In the genomic region with DNA sequence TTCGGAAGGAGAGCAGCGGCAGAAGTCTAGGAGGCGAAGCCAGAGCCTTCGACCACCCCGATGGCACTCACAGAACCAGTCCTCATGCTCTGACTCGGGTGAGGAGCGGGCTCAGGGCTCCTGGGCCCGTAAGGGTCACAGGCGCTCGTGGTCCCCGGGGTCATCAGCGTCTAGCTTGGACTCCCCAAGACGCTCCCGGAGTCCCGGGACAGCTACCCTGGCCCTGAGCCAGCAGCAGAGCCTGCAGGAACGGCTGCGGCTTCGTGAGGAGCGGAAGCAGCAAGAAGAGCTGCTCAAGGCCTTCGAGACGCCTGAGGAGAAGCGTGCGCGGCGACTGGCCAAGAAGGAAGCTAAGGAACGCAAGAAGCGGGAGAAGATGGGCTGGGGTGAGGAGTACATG, we compare ENCODE assay signal across 10 mouse cellular contexts. TPM values are rescaled to one million over a fixed set of nuclear protein-coding genes. Genes with fewer than 3 reads are reported as not detected.
A peak's percentile ranks its signal among the peaks of the same experiment; 100 is the strongest.
DNase-seq lines count a peak whose midpoint lies in the region; ATAC-seq and TF ChIP-seq lines count a peak whose summit lies in the region.
"Had no signal": no experiment of that assay in that cellular context is flagged by ENCODE, and none has a peak within 500 bp of the region (broad histone marks: within the 10 kb centered on the region; RNA-seq: fewer than 3 reads in every experiment).

No protein-coding gene starts in this region.

- TF ChIP-seq CTCF in C2C12 (IDR thresholded peaks at IDR 0.05; ENCODE audit: control insufficient read depth, insufficient read depth, insufficient read length): no peak

- H3K9ac ChIP-seq in hindbrain, embryonic 11.5 days (ENCODE audit: low read depth, low read length): no peak overlapping the region
- no peak overlapping the region for H3K9ac ChIP-seq in hindbrain, embryonic 16.5 days (ENCODE audit: low read depth, low read length)
- peak overlapping the region; percentile 6; the same call in 1 of the 2 replicates for H3K9ac ChIP-seq in intestine, embryonic 15.5 days

- peaks cover 20% of the 10 kb centered on the region for H3K79me3 ChIP-seq in C2C12 (ENCODE audit: low read depth)

- H3K27ac ChIP-seq in hindbrain, embryonic 11.5 days (ENCODE audit: low read depth, low read length): no peak overlapping the region
- no peak overlapping the region for H3K27ac ChIP-seq in hindbrain, embryonic 16.5 days (ENCODE audit: low read depth, low read length)
- H3K27ac ChIP-seq in intestine, embryonic 15.5 days: no peak overlapping the region

- peak; percentile 57 to 60 for DNase-seq in adrenal gland, adult (ENCODE audit: inconsistent age in 2 of 2, low spot score in 1 of 2)
- no peak for DNase-seq in adrenal gland, postnatal 25 days
- DNase-seq in hindbrain, embryonic 11.5 days (ENCODE audit: low spot score): no peak
- DNase-seq in layer of hippocampus, postnatal 14 days (ENCODE audit: low spot score in 2 of 2): no peak
- no peak for DNase-seq in left cerebral cortex, adult 11 months (ENCODE audit: low spot score)
- DNase-seq: lung, adult 18-20 months; thymus, postnatal 14 days had no signal

- H3K36me3 ChIP-seq in hindbrain, embryonic 11.5 days (ENCODE audit: control insufficient read depth, insufficient read depth, low read length): peaks cover 26% of the 10 kb centered on the region
- H3K36me3 ChIP-seq in hindbrain, embryonic 16.5 days (ENCODE audit: control insufficient read depth, insufficient read depth, low read length): peaks cover 56% of the 10 kb centered on the region
- H3K36me3 ChIP-seq in C2C12 (ENCODE audit: control insufficient read depth, insufficient read depth): peaks cover 60% of the 10 kb centered on the region
- H3K36me3 ChIP-seq in intestine, embryonic 15.5 days: peaks cover 51% of the 10 kb centered on the region

- 94% methylated on average over 27 of the region's 27 CpGs for WGBS in hindbrain, embryonic 11.5 days
- WGBS in hindbrain, embryonic 16.5 days: 92% methylated on average over 27 of the region's 27 CpGs
- 90% methylated on average over 27 of the region's 27 CpGs for WGBS in intestine, embryonic 15.5 days

- 0 out of 2 replicates have a peak overlapping the region, but pooled peaks have one; percentile 78 for H3K4me2 ChIP-seq in hindbrain, embryonic 11.5 days (replicated peaks; ENCODE audit: low read depth, low read length)
- no peak overlapping the region for H3K4me2 ChIP-seq in hindbrain, embryonic 16.5 days (ENCODE audit: low read length)
- peak overlapping the region; percentile 66 for H3K4me2 ChIP-seq in intestine, embryonic 15.5 days (replicated peaks)

- H3K4me1 ChIP-seq in hindbrain, embryonic 11.5 days (replicated peaks; ENCODE audit: control insufficient read depth, insufficient read depth, low read length): peaks cover 13% of the 10 kb centered on the region
- peaks cover 22% of the 10 kb centered on the region for H3K4me1 ChIP-seq in hindbrain, embryonic 16.5 days (ENCODE audit: control insufficient read depth, insufficient read depth, low read depth, low read length)
- peaks cover 33% of the 10 kb centered on the region for H3K4me1 ChIP-seq in intestine, embryonic 15.5 days (replicated peaks)

- peak overlapping the region; percentile 99; the same call in 1 of the 2 replicates for H3K4me3 ChIP-seq in hindbrain, embryonic 11.5 days (ENCODE audit: low read depth, low read length)
- no peak overlapping the region for H3K4me3 ChIP-seq in hindbrain, embryonic 16.5 days (ENCODE audit: low read length)
- peak overlapping the region; percentile 99 for H3K4me3 ChIP-seq in C2C12 (ENCODE audit: insufficient read depth, poor library complexity, severe bottlenecking)
- peak overlapping the region; percentile 84; the same call in 1 of the 2 replicates for H3K4me3 ChIP-seq in intestine, embryonic 15.5 days (replicated peaks)

- H3K27me3 ChIP-seq in hindbrain, embryonic 11.5 days (ENCODE audit: control insufficient read depth, insufficient read depth, low read length): no peaks in the 10 kb centered on the region
- no peaks in the 10 kb centered on the region for H3K27me3 ChIP-seq in hindbrain, embryonic 16.5 days (replicated peaks; ENCODE audit: control insufficient read depth, insufficient read depth, low read length)
- H3K27me3 ChIP-seq in C2C12 (ENCODE audit: control insufficient read depth, insufficient read depth, insufficient read length): no peaks in the 10 kb centered on the region
- no peaks in the 10 kb centered on the region for H3K27me3 ChIP-seq in intestine, embryonic 15.5 days (replicated peaks)

- peaks cover 30% of the 10 kb centered on the region for H3K79me2 ChIP-seq in C2C12 (ENCODE audit: control insufficient read depth, insufficient read depth)

- ATAC-seq in hindbrain, embryonic 11.5 days (ENCODE audit: low FRiP score): no peak
- ATAC-seq in hindbrain, embryonic 16.5 days: no peak
- no peak for ATAC-seq in intestine, embryonic 15.5 days

- H3ac ChIP-seq in C2C12 (ENCODE audit: control insufficient read depth, insufficient read length, low read depth): peak overlapping the region; percentile 37

- no peaks in the 10 kb centered on the region for H3K9me3 ChIP-seq in hindbrain, embryonic 11.5 days (ENCODE audit: control insufficient read depth, low read length)
- no peaks in the 10 kb centered on the region for H3K9me3 ChIP-seq in hindbrain, embryonic 16.5 days (ENCODE audit: control insufficient read depth, low read length)
- no peaks in the 10 kb centered on the region for H3K9me3 ChIP-seq in intestine, embryonic 15.5 days

TF ChIP-seq in C2C12, 6 proteins besides CTCF, POLR2A, EP300 and RAD21:
- no peak for TF ChIP-seq USF1 (IDR thresholded peaks at IDR 0.05; ENCODE audit: low read depth)
- TF ChIP-seq MAX (IDR thresholded peaks at IDR 0.05): no peak
- no peak for TF ChIP-seq MYOD1 (IDR thresholded peaks at IDR 0.05; ENCODE audit: control insufficient read depth, insufficient read length, low read depth)
- no peak for TF ChIP-seq FOSL1 (IDR thresholded peaks at IDR 0.05; ENCODE audit: insufficient read depth, low read length, poor library complexity, severe bottlenecking)
- no peak for TF ChIP-seq CEBPB (IDR thresholded peaks at IDR 0.05; ENCODE audit: low read depth)
- no peak for TF ChIP-seq MYOG (IDR thresholded peaks at IDR 0.05; ENCODE audit: control insufficient read depth, extremely low read depth, insufficient read length)

RNA-seq across cellular contexts. Expression of a gene that starts 1.5 kb away (rescaled TPM):
- 44.0 and 45.7 TPM in 2 replicates for total RNA-seq in adrenal gland, postnatal 25 days (2021)
- 26.0 and 28.9 TPM in 2 replicates for polyA plus RNA-seq in hindbrain, embryonic 11.5 days (2014; fragmentation: Nextera tagmentation; extraction: Ambion mirVana)
- 26.3 and 30.6 TPM in 2 replicates for polyA plus RNA-seq in hindbrain, embryonic 16.5 days (2015; fragmentation: Nextera tagmentation; extraction: Ambion mirVana)
- 48.1 TPM for polyA plus RNA-seq in C2C12 (2012; fragmentation: generic; extraction: Trizol)
- 38.7 and 39.5 TPM in 2 replicates for polyA plus RNA-seq in intestine, embryonic 15.5 days (2015; fragmentation: Nextera tagmentation; extraction: Ambion mirVana)
- 10 to 100 TPM; 22.4 to 25.8 TPM for total RNA-seq in layer of hippocampus, postnatal 14 days (2021)

RNA-seq across cellular contexts. Expression of a gene that starts 6.1 kb away (rescaled TPM):
- 65.7 and 69.5 TPM in 2 replicates for total RNA-seq in adrenal gland, postnatal 25 days (2021)
- 2.3 TPM in 2 replicates for polyA plus RNA-seq in hindbrain, embryonic 11.5 days (2014; fragmentation: Nextera tagmentation; extraction: Ambion mirVana)
- 5.4 and 6.3 TPM in 2 replicates for polyA plus RNA-seq in hindbrain, embryonic 16.5 days (2015; fragmentation: Nextera tagmentation; extraction: Ambion mirVana)
- polyA plus RNA-seq in C2C12 (2012; fragmentation: generic; extraction: Trizol): 0.02 TPM
- polyA plus RNA-seq in intestine, embryonic 15.5 days (2015; fragmentation: Nextera tagmentation; extraction: Ambion mirVana): 21.3 and 21.7 TPM in 2 replicates
- 1 to 10 TPM; 1.8 to 2.2 TPM for total RNA-seq in layer of hippocampus, postnatal 14 days (2021)

RNA-seq across cellular contexts. Expression of a gene that starts 20.6 kb away (rescaled TPM):
- total RNA-seq in adrenal gland, postnatal 25 days (2021): 4.5 and 4.7 TPM in 2 replicates
- not detected in 2 replicates for polyA plus RNA-seq in hindbrain, embryonic 11.5 days (2014; fragmentation: Nextera tagmentation; extraction: Ambion mirVana)
- not detected in 2 replicates for polyA plus RNA-seq in hindbrain, embryonic 16.5 days (2015; fragmentation: Nextera tagmentation; extraction: Ambion mirVana)
- polyA plus RNA-seq in C2C12 (2012; fragmentation: generic; extraction: Trizol): 0.08 TPM
- 0.06 TPM in 1 of 2 replicates, not detected in the other for polyA plus RNA-seq in intestine, embryonic 15.5 days (2015; fragmentation: Nextera tagmentation; extraction: Ambion mirVana)
- 1 to 10 TPM; 1.4 to 1.5 TPM for total RNA-seq in layer of hippocampus, postnatal 14 days (2021)

RNA-seq across cellular contexts. Expression of a gene that starts 27.8 kb away (rescaled TPM):
- 102 and 111 TPM in 2 replicates for total RNA-seq in adrenal gland, postnatal 25 days (2021)
- polyA plus RNA-seq in hindbrain, embryonic 11.5 days (2014; fragmentation: Nextera tagmentation; extraction: Ambion mirVana): 90.2 and 100 TPM in 2 replicates
- 31.7 TPM in 2 replicates for polyA plus RNA-seq in hindbrain, embryonic 16.5 days (2015; fragmentation: Nextera tagmentation; extraction: Ambion mirVana)
- polyA plus RNA-seq in C2C12 (2012; fragmentation: generic; extraction: Trizol): 89.0 TPM
- polyA plus RNA-seq in intestine, embryonic 15.5 days (2015; fragmentation: Nextera tagmentation; extraction: Ambion mirVana): 71.2 and 71.7 TPM in 2 replicates
- total RNA-seq in layer of hippocampus, postnatal 14 days (2021): 10 to 100 TPM; 24.0 to 40.0 TPM

RNA-seq across cellular contexts. Expression of a gene that starts 29.7 kb away (rescaled TPM):
- total RNA-seq in adrenal gland, postnatal 25 days (2021): 44.6 and 51.8 TPM in 2 replicates
- polyA plus RNA-seq in hindbrain, embryonic 11.5 days (2014; fragmentation: Nextera tagmentation; extraction: Ambion mirVana): 46.3 and 47.0 TPM in 2 replicates
- 128 and 144 TPM in 2 replicates for polyA plus RNA-seq in hindbrain, embryonic 16.5 days (2015; fragmentation: Nextera tagmentation; extraction: Ambion mirVana)
- polyA plus RNA-seq in C2C12 (2012; fragmentation: generic; extraction: Trizol): 33.3 TPM
- polyA plus RNA-seq in intestine, embryonic 15.5 days (2015; fragmentation: Nextera tagmentation; extraction: Ambion mirVana): 41.2 and 42.7 TPM in 2 replicates
- 100 to 1,000 TPM; 330 to 352 TPM for total RNA-seq in layer of hippocampus, postnatal 14 days (2021)

Comparison
In these comparisons a context has a peak if more than half of its experiments do, and no peak if none do; other contexts are left out.
1. DNase-seq: peak in adrenal gland, adult (2 of 2); none in adrenal gland, postnatal 25 days (single experiment), hindbrain, embryonic 11.5 days (single experiment), layer of hippocampus, postnatal 14 days (0 of 2) and left cerebral cortex, adult 11 months (single experiment).